Mouse (Mus musculus) liver, postnatal 0 days (tissue): ENCODE measurements around the gene Mxd4.

ENCODE experiments used
- CTCF ChIP-seq: sonication (generic); IDR thresholded peaks from 2 replicates; pipeline ENCODE4 v1.5.1; 2016; ENCODE audit warnings: antibody characterized with exemption, low read depth
- EP300 ChIP-seq: IDR thresholded peaks from 2 replicates; pipeline ENCODE4 v1.6.1; 2016; ENCODE audit warnings: antibody characterized with exemption, low read depth, mild to moderate bottlenecking

DNA sequence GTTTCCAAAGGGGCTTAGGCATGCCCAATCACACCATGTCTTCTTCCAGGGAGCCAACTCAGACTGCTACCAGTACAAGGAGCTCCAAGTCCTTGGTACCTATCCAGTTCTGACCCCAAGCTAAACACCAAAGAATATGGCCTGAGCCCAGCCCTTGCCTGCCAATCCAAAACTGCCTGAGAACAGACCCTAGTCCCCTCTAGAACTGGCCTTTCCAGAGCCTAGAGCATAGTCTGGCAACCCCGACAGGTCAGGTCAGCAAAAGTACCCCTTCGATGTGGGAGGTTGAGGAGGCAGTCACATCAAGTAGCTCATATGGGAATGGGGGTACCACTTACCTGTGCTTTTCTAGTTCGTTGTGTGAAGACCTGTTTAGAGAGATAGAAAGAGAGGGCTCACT is 3.5 kb downstream of the Mxd4 start:
- TF ChIP-seq CTCF (no peak), EP300 (no peak)
